Mouse (Mus musculus) CD4-positive naive resting alpha-beta T cell, adult 76 days (primary cell): ENCODE results near the gene Nhlrc3. TPM values are rescaled to one million over a fixed set of nuclear protein-coding genes. Genes with fewer than 3 reads are reported as not detected.

Experiments used
- total RNA-seq: library from RNA; stranded (reverse); gene quantifications from one replicate; pipeline ENCODE4 v1.2.4, GENCODE M21; 2023

Gene Nhlrc3
- 13.9 TPM for total RNA-seq

DNA sequence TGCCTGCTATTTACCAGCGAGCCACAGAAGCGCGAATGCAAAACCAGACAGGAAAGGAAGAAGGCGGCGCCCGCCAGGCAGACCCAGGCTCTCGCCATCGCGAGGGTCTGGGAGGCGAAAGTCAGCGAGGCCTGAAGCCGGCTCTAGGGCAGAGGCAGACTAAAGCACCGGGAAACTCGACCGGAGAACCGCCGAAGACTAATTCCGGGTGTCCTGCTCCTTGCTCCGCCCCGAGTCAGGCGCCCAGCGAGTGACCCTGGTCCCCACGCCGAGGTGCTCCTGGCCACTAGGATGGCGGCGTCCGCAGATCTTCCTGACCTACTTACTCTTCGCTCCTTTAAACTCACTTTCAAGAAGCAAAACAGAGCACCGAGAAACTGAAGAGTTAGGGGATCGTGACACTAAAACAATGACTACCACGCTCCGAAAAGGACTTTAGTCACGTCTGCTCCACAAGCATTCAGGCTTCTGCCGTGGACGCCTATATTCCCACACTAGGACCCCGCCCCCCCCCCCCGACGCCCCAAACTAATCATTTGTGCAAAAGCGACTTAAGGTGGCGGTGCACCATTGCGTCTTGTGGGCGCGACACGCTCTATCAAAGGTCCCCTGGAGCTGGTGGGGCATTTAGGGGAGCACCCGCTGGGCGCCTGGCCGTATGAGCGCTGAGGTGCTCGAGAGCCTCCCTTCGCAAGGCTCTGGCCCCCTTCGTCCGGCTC is at the start of gene Nhlrc3, which contains the start of gene Proser1:
TSS of gene Nhlrc3 (minus strand) at position 287 of the 719 bp plus-strand sequence.
TSS of gene Proser1 (plus strand) at position 621 of the 719 bp plus-strand sequence.

DNA sequence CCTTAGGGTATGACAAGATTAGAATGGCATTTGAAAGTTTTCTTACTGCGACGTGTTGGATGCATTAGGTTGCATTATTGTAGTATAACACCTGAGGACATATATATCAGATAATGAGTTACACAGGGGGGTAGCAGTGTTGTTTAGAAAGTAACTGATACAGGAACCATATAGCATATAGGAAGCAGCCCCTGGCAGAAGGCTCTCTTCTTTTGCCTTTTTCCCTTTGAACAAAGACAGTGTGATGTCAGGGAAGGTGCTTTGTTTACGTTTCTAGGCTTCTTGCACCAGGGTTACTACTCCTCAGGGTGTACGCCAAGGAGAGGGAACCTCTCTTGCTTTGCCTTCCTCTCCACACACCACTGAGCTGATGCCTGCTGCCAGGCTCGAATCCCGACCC is 25.2 kb upstream of the Nhlrc3 start, which contains the start of gene Stoml3:
TSS of gene Stoml3 (plus strand) at position 301 of the 400 bp plus-strand sequence.

Other genes with a start within 250 kb of the Nhlrc3 start
- 46.0 TPM for gene Proser1, start 334 bp upstream of the Nhlrc3 start, total RNA-seq
- not detected for gene Stoml3, start 25.3 kb upstream of the Nhlrc3 start, total RNA-seq
- gene Frem2, start 194.0 kb upstream of the Nhlrc3 start, total RNA-seq = not detected